Mouse (Mus musculus) lung, postnatal 36 days (tissue): ENCODE measurements around the gene Egflam.

Experiments
- DNase-seq: peaks from one replicate; pipeline ENCODE4 v3.0.0; 2022; ENCODE audit warnings: mixed read lengths

The Egflam gene

GRCm38 (mm10) chr15:7397818-7398608 lies at the start of gene Egflam:
Gene Egflam (minus strand): TSS chr15:7398395.
- DNase-seq, result peak; percentile 15

- DNase-seq, result peak; percentile 44
Observed at GRCm38 (mm10) chr15:7443396-7444315, 45.5 kb upstream of the Egflam start.

- peak; percentile 59 for DNase-seq
Observed at GRCm38 (mm10) chr15:7442148-7443100, 44.2 kb upstream of the Egflam start.

- no peak for DNase-seq
Observed at GRCm38 (mm10) chr15:7424282-7424681, 26.1 kb upstream of the Egflam start.

- no peak for DNase-seq
Observed at GRCm38 (mm10) chr15:7404521-7404920, 6.3 kb upstream of the Egflam start.

DNA sequence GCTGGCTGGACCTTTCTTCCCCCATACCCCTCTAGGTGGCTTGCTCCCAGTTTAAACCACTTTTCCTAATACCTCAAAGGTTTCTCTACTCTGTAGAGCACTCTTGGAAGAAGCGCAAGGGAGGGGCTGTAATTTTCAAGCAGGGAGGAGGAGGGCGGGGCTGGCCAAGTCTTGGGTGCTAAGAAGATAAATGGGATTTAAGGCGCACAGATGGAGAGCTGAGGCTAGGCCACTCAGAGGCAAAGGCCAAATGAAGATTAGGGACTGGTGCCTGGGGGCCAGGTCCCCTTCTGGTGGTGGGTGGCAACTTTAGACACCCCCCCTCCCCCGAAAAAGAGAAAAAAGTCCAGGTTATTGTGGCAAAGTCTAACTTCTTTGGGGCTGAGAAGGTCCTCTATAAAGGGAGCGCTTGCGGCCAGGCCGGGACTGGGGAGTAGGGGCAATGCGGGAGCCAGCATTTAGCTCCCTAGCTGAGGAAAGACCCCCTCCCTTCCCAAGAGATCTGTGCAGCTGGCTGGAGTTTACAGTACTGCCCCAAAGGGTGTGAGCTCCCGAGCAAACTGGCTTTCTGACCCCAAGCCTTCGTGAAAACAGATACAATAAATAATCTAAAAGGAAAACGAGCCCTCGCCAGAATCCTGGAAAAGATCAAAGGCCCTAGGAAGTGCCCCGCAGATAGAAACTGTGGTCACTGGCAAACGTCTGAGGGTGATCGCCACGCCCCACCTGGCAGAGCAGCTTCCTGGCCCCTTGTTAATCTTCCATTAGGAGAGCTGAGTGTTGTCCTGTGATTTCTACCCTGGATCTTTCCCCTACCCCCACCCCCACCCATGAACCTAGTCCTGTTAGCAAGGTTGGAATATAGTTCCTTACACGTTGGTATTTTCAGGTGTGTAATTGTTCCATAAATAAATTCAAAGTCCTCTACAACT lies 680 bp upstream of the Egflam start:
- DNase-seq, result peak; percentile 50

- peak; percentile 15 for DNase-seq
Observed at GRCm38 (mm10) chr15:7397446-7397817, 763 bp downstream of the Egflam start.

GRCm38 (mm10) chr15:7383349-7383748 lies 14.8 kb downstream of the Egflam start:
- DNase-seq, result peak; percentile 56

GRCm38 (mm10) chr15:7382457-7382856 lies 15.7 kb downstream of the Egflam start:
- DNase-seq, result peak; percentile 23

- DNase-seq, result peak; percentile 63
Observed at GRCm38 (mm10) chr15:7352635-7353051, 45.6 kb downstream of the Egflam start.

GRCm38 (mm10) chr15:7340703-7341309 lies 57.4 kb downstream of the Egflam start:
- DNase-seq, result no peak

GRCm38 (mm10) chr15:7334517-7335298 lies 63.5 kb downstream of the Egflam start:
- no peak for DNase-seq

DNA sequence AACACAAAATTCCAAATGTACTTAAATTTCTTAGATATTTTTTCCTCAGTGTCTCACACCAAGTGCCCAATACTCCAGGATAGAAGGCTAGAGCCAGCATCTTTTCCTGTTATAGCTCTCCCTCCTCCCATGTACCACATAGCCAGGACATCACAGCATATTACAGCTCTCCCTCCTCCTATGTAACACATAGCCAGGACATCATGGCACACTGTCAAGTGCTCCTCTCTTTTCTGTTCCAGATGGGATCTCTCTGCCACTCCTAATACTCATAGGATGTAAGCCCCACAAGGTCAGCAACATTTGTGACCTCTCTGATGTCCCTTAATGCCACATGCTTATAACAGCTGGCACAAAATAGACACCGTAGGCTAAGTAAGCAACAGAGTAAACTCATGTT lies 65.3 kb downstream of the Egflam start:
- no peak for DNase-seq

DNA sequence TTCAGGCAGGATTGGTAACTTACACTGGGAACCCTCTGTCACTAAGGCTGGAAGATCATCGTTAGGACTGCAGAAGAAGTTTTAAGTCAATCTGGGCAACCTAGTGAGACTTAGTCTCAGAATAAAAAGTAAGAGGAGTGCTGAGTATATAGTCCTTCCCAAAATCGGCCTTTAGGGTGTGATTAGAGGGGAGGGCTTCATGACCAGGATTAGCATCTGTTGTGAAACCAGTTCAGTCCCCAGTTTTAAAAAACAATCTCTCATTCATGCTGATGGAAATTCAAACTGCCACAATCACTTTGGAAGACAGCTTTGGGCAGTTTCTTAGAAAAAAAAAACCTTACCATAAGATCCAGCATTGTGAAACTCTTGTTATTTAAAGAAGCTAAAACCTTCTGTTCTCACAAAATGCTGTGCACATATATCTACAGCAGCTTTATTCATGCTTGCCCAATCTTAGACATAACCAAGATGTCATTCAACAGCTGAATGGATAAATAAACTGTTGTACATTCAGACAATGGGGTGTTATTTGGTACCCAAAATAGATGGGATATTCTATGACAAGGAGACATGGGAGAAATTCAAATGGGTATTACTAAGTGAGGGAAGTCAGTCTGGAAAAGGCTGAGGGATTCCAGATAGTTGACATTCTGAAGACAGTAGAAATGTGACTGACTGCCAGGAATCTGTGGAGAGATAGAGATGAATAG lies 75.4 kb downstream of the Egflam start:
- no peak for DNase-seq

- no peak for DNase-seq
Observed at GRCm38 (mm10) chr15:7320901-7321300, 77.3 kb downstream of the Egflam start.

DNA sequence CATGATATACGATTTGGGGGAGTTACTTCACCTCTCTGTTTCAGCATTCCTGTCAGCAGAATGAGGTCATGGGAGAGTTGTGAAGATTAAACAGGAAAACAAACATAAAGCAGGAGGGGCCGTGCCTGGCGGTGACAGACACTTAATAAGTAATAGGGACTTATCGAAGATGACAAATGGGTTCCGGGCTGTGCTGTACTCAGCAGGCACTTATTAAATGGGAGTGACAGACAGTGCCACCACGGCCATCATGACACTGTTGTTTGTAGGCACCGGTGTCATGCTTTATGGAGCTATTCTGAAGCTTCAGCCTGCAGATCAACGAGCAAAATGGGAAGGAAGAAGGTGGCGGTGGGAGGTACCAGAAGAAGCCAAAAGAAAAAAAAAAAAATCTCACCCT lies 82.7 kb downstream of the Egflam start:
- DNase-seq, result no peak

DNA sequence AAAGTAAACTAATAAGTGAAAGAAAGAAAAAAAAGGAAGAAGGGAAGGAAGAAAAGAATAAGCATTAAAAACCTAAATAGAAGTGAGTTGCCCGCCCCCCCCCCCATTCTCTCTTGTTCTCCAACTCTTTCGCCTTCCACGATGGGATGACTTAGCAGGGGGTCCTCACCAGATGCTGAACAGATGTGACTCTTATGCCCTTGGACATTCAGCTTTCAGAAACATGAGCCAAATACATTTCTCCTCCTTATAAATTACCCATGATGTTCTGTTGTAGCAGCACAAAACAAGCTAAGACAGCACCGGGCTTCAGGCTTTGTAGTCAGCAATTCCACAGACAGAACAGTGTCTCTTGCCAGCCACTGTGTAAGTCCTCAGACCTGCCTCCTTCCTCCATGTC lies 89.5 kb downstream of the Egflam start:
- DNase-seq, result no peak

- no peak for DNase-seq
Observed at GRCm38 (mm10) chr15:7299892-7300291, 98.3 kb downstream of the Egflam start.

GRCm38 (mm10) chr15:7295199-7295598 lies 103.0 kb downstream of the Egflam start:
- DNase-seq, result no peak
